ENCODE assay signal across 9 mouse cellular contexts in genomic region chr15:103130729-103131128, GRCm38 (mm10). TPM values are rescaled to one million over a fixed set of nuclear protein-coding genes. Genes with fewer than 3 reads are reported as not detected.
DNase-seq lines count a peak whose midpoint lies in the region; TF ChIP-seq lines count a peak whose summit lies in the region.
"Had no signal": no experiment of that assay in that cellular context is flagged by ENCODE, and none has a peak within 500 bp of the region (broad histone marks: within the 10 kb centered on the region; RNA-seq: fewer than 3 reads in every experiment).

No protein-coding gene starts in this region.

- peak; percentile 35 for DNase-seq in adrenal gland, postnatal 10 days
- no peak for DNase-seq in adrenal gland, postnatal 4 days (ENCODE audit: low spot score in 2 of 2)
- DNase-seq in layer of hippocampus, adult 2 months (ENCODE audit: low spot score in 2 of 2) = no peak
- DNase-seq in layer of hippocampus, postnatal 14 days (ENCODE audit: low spot score in 2 of 2) = no peak
- DNase-seq in MEL-GATA-1-ER (ENCODE audit: extremely low read depth, low read depth) = peak; percentile 67
- DNase-seq in lung, postnatal 36 days = peak; percentile 64
- no peak for DNase-seq in frontal cortex, postnatal 36 days (ENCODE audit: low spot score in 2 of 2)
- DNase-seq in urinary bladder, adult 2 months (ENCODE audit: low spot score) = no peak

- peak; percentile 83 for TF ChIP-seq CTCF in layer of hippocampus, adult 2 months (conservative IDR thresholded peaks at IDR 0.05)

- no peak overlapping the region for H3K4me3 ChIP-seq in layer of hippocampus, adult 2 months
- H3K4me3 ChIP-seq: limb, embryonic 12.5 days had no signal

- no peak overlapping the region for H3K27ac ChIP-seq in layer of hippocampus, adult 2 months
- H3K27ac ChIP-seq: limb, embryonic 12.5 days had no signal

RNA-seq across cellular contexts. Expression of gene Smug1, which starts 36.2 kb away (rescaled TPM):
- total RNA-seq in adrenal gland, postnatal 10 days (2021) = 10 to 100 TPM; 14.0 to 19.9 TPM
- total RNA-seq in adrenal gland, postnatal 4 days (2021) = 10 to 100 TPM; 17.7 to 19.0 TPM
- total RNA-seq in layer of hippocampus, adult 2 months (2021) = 10 to 100 TPM; 17.9 to 18.2 TPM
- 10 to 100 TPM; 14.5 to 15.4 TPM for total RNA-seq in layer of hippocampus, postnatal 14 days (2021)
- polyA plus RNA-seq in urinary bladder, adult 2 months (2012; rRNA removed) = 15.1 and 18.5 TPM in 2 replicates

Comparison
In these comparisons a context has a peak if more than half of its experiments do, and no peak if none do; other contexts are left out.
1. DNase-seq: peak in adrenal gland, postnatal 10 days (single experiment), MEL-GATA-1-ER (single experiment) and lung, postnatal 36 days (single experiment); none in adrenal gland, postnatal 4 days (0 of 2), layer of hippocampus, adult 2 months (0 of 2), layer of hippocampus, postnatal 14 days (0 of 2), frontal cortex, postnatal 36 days (0 of 2) and urinary bladder, adult 2 months (single experiment).